Mouse (Mus musculus) CH12.LX (cell line): Measurements from ENCODE around the gene Tldc1. TPM values are rescaled to one million over a fixed set of nuclear protein-coding genes. Genes with fewer than 3 reads are reported as not detected.

Experiments
- DNase-seq: peaks from one replicate; pipeline ENCODE4 v3.0.0-alpha.2; 2013; ENCODE audit errors: extremely low read depth
- H3K27ac ChIP-seq: 2 replicates; pipeline ENCODE4 v1.5.1; 2012; ENCODE audit warnings: low read depth, mild to moderate bottlenecking, control low read depth, moderate library complexity; ENCODE audit not compliant: insufficient read depth
- H3K27me3 ChIP-seq: replicated peaks from 2 replicates; pipeline ENCODE3; 2012; ENCODE audit warnings: inconsistent platforms
- H3K36me3 ChIP-seq, 2 experiments: replicated peaks in 1 of 2; 2 replicates each; pipeline versions ENCODE3 to v1.6.1; 2012; ENCODE audit warnings: inconsistent platforms in 1 of 2, low read length in 1 of 2, mild to moderate bottlenecking in 1 of 2, mixed read lengths in 1 of 2, moderate library complexity in 1 of 2; ENCODE audit not compliant: control insufficient read depth in 1 of 2, insufficient read depth in 1 of 2
- H3K4me1 ChIP-seq, 2 experiments: 2 replicates each; pipeline ENCODE4 v1.6.1; 2012; ENCODE audit warnings: inconsistent platforms in 1 of 2, moderate library complexity in 1 of 2; ENCODE audit not compliant: insufficient read depth in 2 of 2, control insufficient read depth in 1 of 2
- H3K4me2 ChIP-seq: 2 replicates; pipeline ENCODE4 v1.6.1; 2012; ENCODE audit warnings: low read depth, mild to moderate bottlenecking, control low read depth; ENCODE audit not compliant: poor library complexity, insufficient read depth, severe bottlenecking
- H3K4me3 ChIP-seq, 3 experiments: fragments of 150-350 bp in 1 of 3; sonication (generic) in 1 of 3; replicated peaks in 1 of 3; 2 replicates each; pipeline versions ENCODE3 to v1.5.1; 2011 to 2012; ENCODE audit warnings: low read depth in 2 of 3, low read length in 2 of 3, mild to moderate bottlenecking in 2 of 3, moderate library complexity in 2 of 3, control low read depth in 1 of 3, improper control_type of control experiment in 1 of 3, inconsistent platforms in 1 of 3, mixed read lengths in 1 of 3; ENCODE audit not compliant: poor library complexity in 1 of 3
- H3K79me2 ChIP-seq: replicated peaks from 2 replicates; pipeline ENCODE4 v1.6.1; 2012; ENCODE audit warnings: mild to moderate bottlenecking, moderate library complexity; ENCODE audit not compliant: control insufficient read depth, poor library complexity, insufficient read depth, severe bottlenecking; ENCODE audit errors: extremely low read depth
- H3K9ac ChIP-seq: 2 replicates; pipeline ENCODE4 v1.6.1; 2012; ENCODE audit warnings: low read depth, mild to moderate bottlenecking, control low read depth, moderate library complexity; ENCODE audit not compliant: insufficient read depth
- H3K9me3 ChIP-seq: replicated peaks from 2 replicates; pipeline ENCODE3; 2012; ENCODE audit warnings: low read length, inconsistent platforms, mixed read lengths
- BHLHE40 ChIP-seq: IDR thresholded peaks from 2 replicates; pipeline ENCODE4 v1.6.1; 2011; ENCODE audit warnings: mild to moderate bottlenecking, low read depth, low read length, improper control_type of control experiment
- CTCF ChIP-seq, 2 experiments: IDR thresholded peaks in 1 of 2; conservative IDR thresholded peaks in 1 of 2; 2 replicates each; pipeline ENCODE4 v1.5.1; 2011 to 2012; ENCODE audit warnings: low read depth in 2 of 2, low read length in 2 of 2, improper control_type of control experiment in 1 of 2, inconsistent platforms in 1 of 2, mild to moderate bottlenecking in 1 of 2, moderate library complexity in 1 of 2
- E2F4 ChIP-seq: IDR thresholded peaks from 2 replicates; pipeline ENCODE4 v1.6.1; 2011; ENCODE audit warnings: low read depth, low read length, improper control_type of control experiment; ENCODE audit not compliant: insufficient replicate concordance
- ELF1 ChIP-seq: IDR thresholded peaks from 2 replicates; pipeline ENCODE4 v1.6.1; 2014; ENCODE audit warnings: low read depth, mild to moderate bottlenecking, inconsistent platforms, low read length, improper control_type of control experiment
- EP300 ChIP-seq: IDR thresholded peaks from 2 replicates; pipeline ENCODE4 v1.6.1; 2011; ENCODE audit warnings: low read length, improper control_type of control experiment
- ETS1 ChIP-seq: conservative IDR thresholded peaks from 2 replicates; pipeline ENCODE4 v1.6.1; 2012; ENCODE audit warnings: low read depth, mild to moderate bottlenecking, inconsistent platforms, low read length, improper control_type of control experiment, moderate library complexity
- GABPA ChIP-seq: IDR thresholded peaks from 2 replicates; pipeline ENCODE4 v1.6.1; 2012; ENCODE audit warnings: low read depth, low read length, improper control_type of control experiment, inconsistent platforms; ENCODE audit not compliant: insufficient replicate concordance
- HCFC1 ChIP-seq: IDR thresholded peaks from 2 replicates; pipeline ENCODE4 v1.6.1; 2012; ENCODE audit warnings: low read depth, mild to moderate bottlenecking, inconsistent platforms, low read length, improper control_type of control experiment
- IRF4 ChIP-seq: IDR thresholded peaks from 2 replicates; pipeline ENCODE4 v1.6.1; 2014; ENCODE audit warnings: low read depth, mild to moderate bottlenecking, inconsistent platforms, low read length, improper control_type of control experiment
- JUN ChIP-seq: IDR thresholded peaks from 2 replicates; pipeline ENCODE4 v1.6.1; 2011; ENCODE audit warnings: low read depth, mild to moderate bottlenecking, low read length, improper control_type of control experiment, moderate library complexity; ENCODE audit not compliant: insufficient read depth
- JUND ChIP-seq: conservative IDR thresholded peaks from 2 replicates; pipeline ENCODE4 v1.6.1; 2011; ENCODE audit warnings: low read depth, low read length, improper control_type of control experiment
- KAT2A ChIP-seq: IDR thresholded peaks from 2 replicates; pipeline ENCODE4 v1.6.1; 2012; ENCODE audit warnings: low read length, improper control_type of control experiment, inconsistent platforms; ENCODE audit not compliant: insufficient replicate concordance
- MAZ ChIP-seq: IDR thresholded peaks from 2 replicates; pipeline ENCODE4 v1.6.1; 2012; ENCODE audit warnings: low read depth, mild to moderate bottlenecking, inconsistent platforms, low read length, improper control_type of control experiment, moderate library complexity
- MEF2A ChIP-seq: IDR thresholded peaks from 2 replicates; pipeline ENCODE4 v1.6.1; 2014; ENCODE audit warnings: low read depth, mild to moderate bottlenecking, inconsistent platforms, low read length, improper control_type of control experiment, borderline replicate concordance
- MXI1 ChIP-seq: IDR thresholded peaks from 2 replicates; pipeline ENCODE4 v1.6.1; 2011; ENCODE audit warnings: mild to moderate bottlenecking, low read depth, low read length, improper control_type of control experiment
- MYC ChIP-seq: IDR thresholded peaks from 2 replicates; pipeline ENCODE4 v1.6.1; 2011; ENCODE audit warnings: low read depth, mild to moderate bottlenecking, improper control_type of control experiment, low read length
- NELFE ChIP-seq: IDR thresholded peaks from 2 replicates; pipeline ENCODE4 v1.6.1; 2011; ENCODE audit warnings: low read depth, low read length, improper control_type of control experiment
- NRF1 ChIP-seq: IDR thresholded peaks from 2 replicates; pipeline ENCODE4 v1.6.1; 2014; ENCODE audit warnings: low read depth, mild to moderate bottlenecking, inconsistent platforms, low read length, improper control_type of control experiment, moderate library complexity
- POLR2A ChIP-seq: IDR thresholded peaks from 2 replicates; pipeline ENCODE4 v1.6.1; 2011; ENCODE audit warnings: low read depth, mild to moderate bottlenecking, improper control_type of control experiment, low read length
- POLR2AphosphoS2 ChIP-seq: IDR thresholded peaks from 2 replicates; pipeline ENCODE4 v1.6.1; 2011; ENCODE audit warnings: low read depth, low read length, improper control_type of control experiment
- RAD21 ChIP-seq: IDR thresholded peaks from 2 replicates; pipeline ENCODE4 v1.6.1; 2011; ENCODE audit warnings: low read depth, mild to moderate bottlenecking, low read length, improper control_type of control experiment, moderate library complexity
- RCOR1 ChIP-seq: conservative IDR thresholded peaks from 2 replicates; pipeline ENCODE4 v1.6.1; 2012; ENCODE audit warnings: low read depth, mild to moderate bottlenecking, inconsistent platforms, low read length, improper control_type of control experiment
- SIN3A ChIP-seq: IDR thresholded peaks from 2 replicates; pipeline ENCODE4 v1.6.1; 2012; ENCODE audit warnings: low read length, improper control_type of control experiment, inconsistent platforms
- SMC3 ChIP-seq: IDR thresholded peaks from 2 replicates; pipeline ENCODE4 v1.6.1; 2011; ENCODE audit warnings: low read depth, low read length, improper control_type of control experiment
- TBP ChIP-seq: conservative IDR thresholded peaks from 2 replicates; pipeline ENCODE4 v1.6.1; 2011; ENCODE audit warnings: low read depth, low read length, improper control_type of control experiment
- UBTF ChIP-seq: IDR thresholded peaks from 2 replicates; pipeline ENCODE4 v1.6.1; 2012; ENCODE audit warnings: low read depth, mild to moderate bottlenecking, inconsistent platforms, low read length, improper control_type of control experiment, moderate library complexity
- USF1 ChIP-seq: IDR thresholded peaks from 2 replicates; pipeline ENCODE4 v1.6.1; 2014; ENCODE audit warnings: low read depth, mild to moderate bottlenecking, inconsistent platforms, low read length, improper control_type of control experiment
- USF2 ChIP-seq: conservative IDR thresholded peaks from 2 replicates; pipeline ENCODE4 v1.6.1; 2011; ENCODE audit warnings: low read depth, low read length, improper control_type of control experiment
- ZC3H11A ChIP-seq: IDR thresholded peaks from 2 replicates; pipeline ENCODE4 v1.6.1; 2012; ENCODE audit warnings: low read depth, mild to moderate bottlenecking, inconsistent platforms, low read length, improper control_type of control experiment
- ZMIZ1 ChIP-seq: IDR thresholded peaks from 2 replicates; pipeline ENCODE4 v1.6.1; 2012; ENCODE audit warnings: low read depth, mild to moderate bottlenecking, inconsistent platforms, low read length, improper control_type of control experiment
- dilution Hi-C: fragments of 300-500 bp; cut with MboI; formaldehyde crosslinking; loops from 2 replicates; pipeline ENCODE4 v1.14.3; 2020; ENCODE audit warnings: low sequenced_read_pairs; ENCODE audit not compliant: extremely low pct_unique_long_range_greater_than_20kb, extremely low pct_ligation_motif_present
- in situ Hi-C: fragments of 300-500 bp; cut with MboI; formaldehyde crosslinking; loops from 3 replicates; pipeline ENCODE4 v1.14.3; 2019; ENCODE audit warnings: low sequenced_read_pairs, low pct_ligation_motif_present, low pct_unique_long_range_greater_than_20kb, mixed read lengths
- polyA plus RNA-seq: library from polyadenylated mRNA; unstranded; fragments of >175 nt; gene quantifications from 2 replicates; pipeline ENCODE4 v1.2.1, GENCODE M21; 2012; ENCODE audit warnings: low read depth; ENCODE audit not compliant: insufficient read length
- total RNA-seq, 2 experiments: library from RNA; depleted of rRNA; stranded (reverse); fragments of 300-350 nt in 1 of 2; fragments of >200 nt in 1 of 2; gene quantifications; 2 replicates each; pipeline ENCODE4 v1.2.3; 2012 to 2014

Gene Tldc1
- total and polyA plus RNA-seq, 3 experiments, result 3.8 to 10.4 (median 7.7) TPM

DNA sequence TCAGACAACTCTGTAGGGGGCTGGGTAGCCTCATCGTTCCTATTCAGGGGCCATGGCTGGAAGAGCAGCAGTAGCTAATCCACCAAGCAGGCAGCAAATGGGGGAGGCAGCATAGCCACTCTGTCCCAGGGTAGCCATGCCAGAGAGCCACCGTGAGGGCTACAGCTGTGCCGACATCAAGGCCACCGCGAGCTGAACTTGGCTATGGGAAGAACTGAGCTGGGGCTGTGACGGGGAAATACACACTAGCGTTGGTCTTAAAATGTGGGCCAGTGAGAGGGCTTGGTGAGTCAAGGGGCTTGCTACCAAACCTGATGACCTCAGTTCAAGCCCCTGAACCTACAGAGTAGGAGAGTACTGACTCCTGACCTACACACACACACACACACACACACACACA, 6.5 kb upstream of the Tldc1 start:
- TF ChIP-seq GABPA, result no peak
- no peak for TF ChIP-seq HCFC1
- no peak for TF ChIP-seq SMC3
- no peak for TF ChIP-seq EP300
- TF ChIP-seq NELFE, result no peak
- no peak for TF ChIP-seq ELF1
- TF ChIP-seq ZMIZ1, result no peak
- no peak for TF ChIP-seq POLR2A
- no peak for TF ChIP-seq UBTF
- TF ChIP-seq MAZ, result no peak
- no peak for TF ChIP-seq POLR2AphosphoS2
- no peak for TF ChIP-seq JUN
- no peak for TF ChIP-seq TBP
- TF ChIP-seq RAD21, result no peak
- no peak for TF ChIP-seq MEF2A
- no peak for TF ChIP-seq CTCF (conservative IDR thresholded peaks at IDR 0.05 in 1 of 2, IDR thresholded peaks at IDR 0.05 in 1 of 2; ENCODE audit: low read depth in 2 of 2, low read length in 2 of 2)
- peaks cover 2% of the 10 kb centered on the region for H3K27me3 ChIP-seq
- H3K27ac ChIP-seq, result peak overlapping the region; percentile 81
- peak; percentile 57 for DNase-seq
- in situ Hi-C loops (loop anchor here (5.0 kb wide), 2 partner anchors 58 to 138 kb away; partner anchors contain the start of gene Cotl1), dilution Hi-C loops (no loop called here)
- H3K4me2 ChIP-seq, result 0 out of 2 replicates have a peak overlapping the region, but pooled peaks have one; percentile 18
- no peaks in the 10 kb centered on the region for H3K36me3 ChIP-seq
- H3K9me3 ChIP-seq, result no peaks in the 10 kb centered on the region
- H3K9ac ChIP-seq, result no peak overlapping the region
- H3K4me1 ChIP-seq, result peaks cover 22 to 75% of the 10 kb centered on the region in 2 experiments
- H3K79me2 ChIP-seq, result no peaks in the 10 kb centered on the region
- H3K4me3 ChIP-seq, result peak overlapping the region in 1 of 3 experiments; percentile 3

DNA sequence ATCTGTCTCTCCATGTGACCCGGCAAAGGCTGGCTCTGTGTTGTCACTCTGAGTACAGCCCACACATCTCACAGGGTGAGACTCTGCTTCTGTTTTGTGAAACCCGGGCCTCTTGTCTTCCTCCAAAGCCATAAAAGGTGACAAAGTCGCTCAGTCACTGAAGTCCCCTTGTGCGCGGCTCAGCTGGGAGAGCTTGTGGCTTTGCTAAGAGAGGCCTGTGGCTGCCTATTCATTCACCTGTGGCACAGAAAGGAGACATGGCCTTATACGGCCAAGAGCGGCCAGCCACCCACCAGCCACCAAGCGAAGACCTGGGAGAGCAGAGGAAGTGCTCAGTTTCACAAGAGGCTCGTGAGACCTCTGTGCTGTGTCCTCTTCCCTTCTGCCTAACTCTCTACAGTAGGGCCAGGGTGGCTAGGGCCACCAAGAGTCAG, 5.9 kb upstream of the Tldc1 start:
- in situ Hi-C loops (loop anchor here (5.0 kb wide), 2 partner anchors 58 to 138 kb away; partner anchors contain the start of gene Cotl1), dilution Hi-C loops (no loop called here)
- peak; percentile 92 for DNase-seq
- Histone ChIP-seq H3K27me3 (peaks cover 2% of the 10 kb centered on the region), H3K27ac (peak overlapping the region; percentile 81), H3K79me2 (no peaks in the 10 kb centered on the region), H3K9ac (no peak overlapping the region), H3K36me3 (no peaks in the 10 kb centered on the region), H3K4me3 (peak overlapping the region in 1 of 3 experiments; percentile 4), H3K9me3 (no peaks in the 10 kb centered on the region), H3K4me1 (peaks cover 22 to 71% of the 10 kb centered on the region in 2 experiments), H3K4me2 (peak overlapping the region; percentile 18; the same call in 1 of the 2 replicates)
- TF ChIP-seq MYC, result no peak
- no peak for TF ChIP-seq NRF1
- TF ChIP-seq POLR2A, result 0 out of 2 replicates have a peak, but pooled peaks have one; percentile 48
- TF ChIP-seq USF2, result no peak
- peak; percentile 55; the same call in 1 of the 2 replicates for TF ChIP-seq MEF2A
- peak; percentile 63; the same call in 1 of the 2 replicates for TF ChIP-seq SIN3A
- TF ChIP-seq POLR2AphosphoS2, result no peak
- TF ChIP-seq EP300, result peak; percentile 82
- no peak; the same call in 1 of the 2 replicates for TF ChIP-seq SMC3
- TF ChIP-seq JUND, result no peak
- TF ChIP-seq MXI1, result no peak
- peak; percentile 85 for TF ChIP-seq ETS1
- TF ChIP-seq BHLHE40, result peak; percentile 83
- TF ChIP-seq JUN, result no peak
- no peak for TF ChIP-seq RAD21
- no peak for TF ChIP-seq ZC3H11A
- TF ChIP-seq E2F4, result no peak
- TF ChIP-seq IRF4, result peak; percentile 86
- TF ChIP-seq HCFC1, result 0 out of 2 replicates have a peak, but pooled peaks have one; percentile 24
- 0 out of 2 replicates have a peak, but pooled peaks have one; percentile 37 for TF ChIP-seq TBP
- TF ChIP-seq USF1, result no peak
- TF ChIP-seq NELFE, result 0 out of 2 replicates have a peak, but pooled peaks have one; percentile 36
- TF ChIP-seq KAT2A, result 0 out of 2 replicates have a peak, but pooled peaks have one; percentile 37
- no peak for TF ChIP-seq RCOR1
- TF ChIP-seq MAZ, result 0 out of 2 replicates have a peak, but pooled peaks have one; percentile 39
